Mouse (Mus musculus) hindbrain, embryonic 13.5 days (tissue): ENCODE data around the gene H2-T22. TPM values are rescaled to one million over a fixed set of nuclear protein-coding genes. Genes with fewer than 3 reads are reported as not detected.

ENCODE experiments used
- ATAC-seq: fragments of 200-750 bp; cut with Nextera tagmentation; 2 replicates; pipeline ENCODE4 v1.8.0; 2017; ENCODE audit warnings: moderate TSS enrichment; ENCODE audit not compliant: low FRiP score
- H3K27ac ChIP-seq: fragments of 300-500 bp; sonication (generic); 2 replicates; pipeline ENCODE4 v1.5.1; 2015; ENCODE audit warnings: inconsistent platforms, mild to moderate bottlenecking, moderate library complexity
- H3K27me3 ChIP-seq: fragments of 300-500 bp; sonication (generic); 2 replicates; pipeline ENCODE4 v1.6.1; 2015; ENCODE audit warnings: mild to moderate bottlenecking, inconsistent platforms
- H3K36me3 ChIP-seq: fragments of 300-500 bp; sonication (generic); 2 replicates; pipeline ENCODE4 v1.6.1; 2015; ENCODE audit warnings: mild to moderate bottlenecking, inconsistent platforms
- H3K4me1 ChIP-seq: fragments of 300-500 bp; sonication (generic); replicated peaks from 2 replicates; pipeline ENCODE4 v1.6.1; 2015; ENCODE audit warnings: inconsistent platforms
- H3K4me2 ChIP-seq: fragments of 300-500 bp; sonication (generic); 2 replicates; pipeline ENCODE4 v1.6.1; 2015; ENCODE audit warnings: inconsistent platforms, mild to moderate bottlenecking, moderate library complexity
- H3K4me3 ChIP-seq: fragments of 300-500 bp; sonication (generic); 2 replicates; pipeline ENCODE4 v1.5.1; 2015; ENCODE audit warnings: mild to moderate bottlenecking, inconsistent platforms
- H3K9ac ChIP-seq: fragments of 300-500 bp; sonication (generic); 2 replicates; pipeline ENCODE4 v1.6.1; 2015; ENCODE audit warnings: mild to moderate bottlenecking, inconsistent platforms
- H3K9me3 ChIP-seq: fragments of 300-500 bp; sonication (generic); 2 replicates; pipeline ENCODE4 v1.6.1; 2016; ENCODE audit warnings: inconsistent platforms
- WGBS: fragments of 180-500 bp; shearing (Covaris S2); methylation state at CpG from one replicate; pipeline ENCODE4 v1.1.7; 2015; 5-methylcytosine and 5-hydroxymethylcytosine counted together
- polyA plus RNA-seq: library from polyadenylated mRNA; unstranded; fragments of >200 nt; fragmentation: Nextera tagmentation; extraction: Ambion mirVana; gene quantifications from 2 replicates; pipeline ENCODE4 v1.2.1, GENCODE M21; 2015

Gene H2-T22
- polyA plus RNA-seq, 1 experiment from 2014 or later, result 7.0 TPM

DNA sequence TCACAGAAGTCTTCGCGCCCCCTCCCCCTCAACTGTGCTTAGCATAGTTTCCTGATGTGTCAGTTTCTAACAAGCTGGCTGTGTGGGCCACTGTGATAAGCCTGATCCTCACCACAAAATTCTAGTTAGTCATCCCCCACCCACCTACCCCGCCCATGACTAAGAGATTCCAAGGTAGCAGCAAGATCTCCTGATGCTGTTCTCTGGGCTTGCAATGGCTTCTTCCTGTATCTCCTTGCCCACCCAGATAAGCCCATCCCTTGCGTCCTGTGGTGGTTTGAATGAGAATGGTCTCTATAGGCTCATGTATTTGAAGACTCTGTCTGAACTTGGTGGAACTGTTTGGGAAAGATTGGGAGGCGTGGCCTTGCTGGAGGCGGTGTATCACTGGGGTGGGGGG lies 40.6 kb downstream of the H2-T22 start:
- WGBS, result 92% methylated on average over 6 of the region's 6 CpGs
- Histone ChIP-seq H3K4me3 (no peak overlapping the region), H3K4me2 (no peak overlapping the region), H3K27me3 (no peaks in the 10 kb centered on the region), H3K9ac (no peak overlapping the region), H3K27ac (no peak overlapping the region), H3K4me1 (peaks cover 10% of the 10 kb centered on the region; the same call in 1 of the 2 replicates), H3K36me3 (peaks cover 15% of the 10 kb centered on the region), H3K9me3 (no peaks in the 10 kb centered on the region)
- ATAC-seq, result no peak

DNA sequence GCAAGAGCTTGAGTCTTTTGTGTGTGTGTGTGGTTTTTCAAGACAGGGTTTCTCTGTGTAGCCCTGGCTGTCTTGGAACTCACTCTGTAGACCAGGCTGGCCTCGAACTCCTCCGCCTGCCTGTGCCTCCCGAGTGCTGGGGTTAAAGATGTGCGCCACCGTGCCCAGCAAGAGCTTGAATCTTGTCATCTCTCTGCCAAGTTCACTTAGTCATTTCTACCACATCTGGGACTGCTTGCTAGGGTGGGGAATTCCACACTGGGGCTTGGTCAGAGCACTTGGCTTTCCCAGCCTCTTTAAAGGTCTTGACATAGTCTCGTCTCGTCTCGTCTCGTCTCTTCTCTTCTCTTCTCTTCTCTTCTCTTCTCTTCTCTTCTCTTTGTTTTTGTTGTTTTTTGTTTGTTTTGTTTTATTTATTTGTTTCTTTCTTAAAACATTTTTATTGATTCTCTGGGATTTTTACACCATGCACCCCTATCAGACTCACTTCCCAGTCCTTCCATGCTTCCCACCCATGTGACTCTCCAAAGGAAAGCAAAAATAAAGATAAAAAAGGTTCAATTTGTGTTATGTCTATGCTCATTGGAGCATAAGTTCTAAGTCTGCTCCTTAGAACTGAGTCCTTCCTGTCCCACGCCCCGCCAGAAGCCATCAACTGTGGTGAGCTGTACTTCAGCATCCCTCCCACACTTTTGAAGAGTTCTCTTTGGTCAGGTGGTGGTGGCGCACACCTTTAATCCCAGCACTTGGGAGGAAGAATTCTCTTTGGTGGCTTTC lies 41.2 kb downstream of the H2-T22 start:
- Histone ChIP-seq H3K27me3 (no peaks in the 10 kb centered on the region), H3K4me2 (no peak overlapping the region), H3K9ac (no peak overlapping the region), H3K36me3 (peaks cover 8% of the 10 kb centered on the region), H3K4me3 (no peak overlapping the region), H3K4me1 (peaks cover 14% of the 10 kb centered on the region; the same call in 1 of the 2 replicates), H3K9me3 (no peaks in the 10 kb centered on the region), H3K27ac (no peak overlapping the region)
- ATAC-seq, result no peak
- 96% methylated on average over 12 of the region's 12 CpGs for WGBS

GRCm38 (mm10) chr17:36000349-36000748 lies 42.2 kb downstream of the H2-T22 start:
- 90% methylated on average over 4 of the region's 4 CpGs for WGBS
- no peaks in the 10 kb centered on the region for H3K36me3 ChIP-seq
- H3K27ac ChIP-seq, result no peak overlapping the region
- no peaks in the 10 kb centered on the region for H3K27me3 ChIP-seq
- no peak overlapping the region for H3K9ac ChIP-seq
- H3K4me3 ChIP-seq, result no peak overlapping the region
- no peak overlapping the region for H3K4me2 ChIP-seq
- H3K4me1 ChIP-seq, result peaks cover 23% of the 10 kb centered on the region
- H3K9me3 ChIP-seq, result no peaks in the 10 kb centered on the region
- ATAC-seq, result no peak

- Histone ChIP-seq H3K9ac (no peak overlapping the region), H3K27me3 (no peaks in the 10 kb centered on the region), H3K27ac (no peak overlapping the region), H3K4me3 (no peak overlapping the region), H3K4me1 (peaks cover 27% of the 10 kb centered on the region), H3K36me3 (no peaks in the 10 kb centered on the region), H3K9me3 (no peaks in the 10 kb centered on the region), H3K4me2 (no peak overlapping the region)
- 92% methylated on average over 7 of the region's 7 CpGs for WGBS
- no peak for ATAC-seq
These were observed 43.2 kb downstream of the H2-T22 start for GRCm38 (mm10) chr17:35999356-35999755.

DNA sequence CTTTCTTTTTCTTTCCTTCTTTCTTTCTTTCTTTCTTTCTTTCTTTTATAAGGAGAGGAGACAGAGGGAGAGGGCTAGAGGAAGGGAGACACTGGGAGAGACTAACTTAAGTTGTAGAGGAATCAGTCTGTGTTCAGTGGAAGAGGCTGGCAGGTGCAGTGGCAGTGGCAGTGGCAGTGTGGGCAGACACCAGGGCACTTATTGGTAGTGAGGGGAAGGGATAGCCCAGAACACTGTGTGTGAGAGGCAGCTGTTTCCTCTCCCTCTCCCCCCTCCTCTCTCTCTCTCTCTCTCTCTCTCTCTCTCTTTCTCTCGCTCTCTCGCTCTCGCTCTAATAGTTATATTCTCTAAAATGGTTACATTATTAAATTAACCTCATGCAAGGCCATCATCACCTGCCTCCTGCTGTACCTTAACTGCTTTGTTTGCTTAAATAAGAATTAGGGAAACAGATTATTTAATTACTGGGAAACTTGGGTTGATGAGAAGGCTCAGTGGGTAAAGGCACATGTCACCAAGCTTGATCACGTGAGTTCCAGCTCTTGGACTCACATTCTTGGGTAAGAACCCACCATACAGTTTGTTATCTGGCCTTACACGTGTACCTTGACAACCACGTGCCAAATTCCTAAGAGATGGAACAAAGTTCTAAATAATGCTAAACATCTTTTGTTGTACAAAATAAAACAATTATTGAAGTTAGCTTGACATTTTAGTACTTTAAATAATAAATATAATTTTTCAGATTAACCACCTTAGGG lies 43.8 kb downstream of the H2-T22 start:
- no peaks in the 10 kb centered on the region for H3K27me3 ChIP-seq
- no peak overlapping the region for H3K4me3 ChIP-seq
- H3K9ac ChIP-seq, result no peak overlapping the region
- H3K36me3 ChIP-seq, result no peaks in the 10 kb centered on the region
- no peak overlapping the region for H3K4me2 ChIP-seq
- WGBS, result 91% methylated on average over 6 of the region's 6 CpGs
- ATAC-seq, result no peak
- peaks cover 27% of the 10 kb centered on the region for H3K4me1 ChIP-seq
- no peaks in the 10 kb centered on the region for H3K9me3 ChIP-seq
- H3K27ac ChIP-seq, result no peak overlapping the region

GRCm38 (mm10) chr17:35997713-35998510 lies 44.6 kb downstream of the H2-T22 start:
- H3K9ac ChIP-seq, result no peak overlapping the region
- no peaks in the 10 kb centered on the region for H3K9me3 ChIP-seq
- no peaks in the 10 kb centered on the region for H3K27me3 ChIP-seq
- H3K27ac ChIP-seq, result no peak overlapping the region
- H3K4me1 ChIP-seq, result peaks cover 29% of the 10 kb centered on the region
- H3K36me3 ChIP-seq, result no peaks in the 10 kb centered on the region
- no peak for ATAC-seq
- H3K4me2 ChIP-seq, result no peak overlapping the region
- WGBS, result 64% methylated on average over 12 of the region's 12 CpGs
- no peak overlapping the region for H3K4me3 ChIP-seq

GRCm38 (mm10) chr17:35996949-35997348 lies 45.6 kb downstream of the H2-T22 start:
- peak; percentile 57 for ATAC-seq
- 1% methylated on average over 11 of the region's 11 CpGs for WGBS
- Histone ChIP-seq H3K9ac (no peak overlapping the region), H3K4me1 (peaks cover 29% of the 10 kb centered on the region), H3K36me3 (no peaks in the 10 kb centered on the region), H3K4me3 (no peak overlapping the region), H3K27me3 (no peaks in the 10 kb centered on the region), H3K27ac (no peak overlapping the region), H3K4me2 (no peak overlapping the region), H3K9me3 (no peaks in the 10 kb centered on the region)

GRCm38 (mm10) chr17:35994879-35995240 lies 47.7 kb downstream of the H2-T22 start:
- ATAC-seq, result no peak
- no peaks in the 10 kb centered on the region for H3K27me3 ChIP-seq
- 4% methylated on average over 14 of the region's 14 CpGs for WGBS
- peak overlapping the region; percentile 80 for H3K9ac ChIP-seq
- peak overlapping the region; percentile 73 for H3K27ac ChIP-seq
- H3K4me3 ChIP-seq, result peak overlapping the region; percentile 59
- peaks cover 29% of the 10 kb centered on the region for H3K4me1 ChIP-seq
- H3K4me2 ChIP-seq, result peak overlapping the region; percentile 66
- no peaks in the 10 kb centered on the region for H3K9me3 ChIP-seq
- H3K36me3 ChIP-seq, result peaks cover 1% of the 10 kb centered on the region

- Histone ChIP-seq H3K9me3 (no peaks in the 10 kb centered on the region), H3K4me1 (peaks cover 29% of the 10 kb centered on the region), H3K4me3 (peak overlapping the region; percentile 59), H3K9ac (peak overlapping the region; percentile 80), H3K27me3 (no peaks in the 10 kb centered on the region), H3K4me2 (peak overlapping the region; percentile 66), H3K36me3 (peaks cover 6% of the 10 kb centered on the region), H3K27ac (peak overlapping the region; percentile 73)
- 5% methylated on average over 31 of the region's 31 CpGs for WGBS
- ATAC-seq, result peak; percentile 75
These were observed 48.2 kb downstream of the H2-T22 start for GRCm38 (mm10) chr17:35994175-35994878.

DNA sequence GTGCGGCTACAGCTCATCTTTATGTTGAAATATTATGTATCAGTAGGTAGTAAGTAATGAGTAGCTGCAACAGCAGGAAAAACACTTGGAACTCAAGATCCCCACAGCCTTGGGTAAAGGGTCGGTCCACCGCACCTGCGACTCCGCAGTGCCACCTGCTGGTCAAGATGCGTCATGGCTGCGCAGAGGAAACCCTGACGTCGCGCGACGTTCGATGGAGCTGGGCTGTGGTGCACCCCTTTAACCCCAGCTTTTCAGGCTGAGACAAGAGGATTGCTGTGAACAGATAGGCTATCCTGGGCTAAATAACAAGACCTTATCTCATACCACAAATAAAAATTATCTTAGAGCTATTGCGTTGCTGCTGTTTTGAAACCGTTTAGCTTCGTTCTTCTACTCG lies 48.9 kb downstream of the H2-T22 start:
- Histone ChIP-seq H3K4me1 (peaks cover 29% of the 10 kb centered on the region), H3K9me3 (no peaks in the 10 kb centered on the region), H3K9ac (no peak overlapping the region), H3K27me3 (no peaks in the 10 kb centered on the region), H3K36me3 (peaks cover 13% of the 10 kb centered on the region), H3K27ac (peak overlapping the region; percentile 73; the same call in 1 of the 2 replicates), H3K4me3 (peak overlapping the region; percentile 59; the same call in 1 of the 2 replicates), H3K4me2 (peak overlapping the region; percentile 66)
- ATAC-seq, result peak; percentile 77
- WGBS, result 9% methylated on average over 17 of the region's 17 CpGs

DNA sequence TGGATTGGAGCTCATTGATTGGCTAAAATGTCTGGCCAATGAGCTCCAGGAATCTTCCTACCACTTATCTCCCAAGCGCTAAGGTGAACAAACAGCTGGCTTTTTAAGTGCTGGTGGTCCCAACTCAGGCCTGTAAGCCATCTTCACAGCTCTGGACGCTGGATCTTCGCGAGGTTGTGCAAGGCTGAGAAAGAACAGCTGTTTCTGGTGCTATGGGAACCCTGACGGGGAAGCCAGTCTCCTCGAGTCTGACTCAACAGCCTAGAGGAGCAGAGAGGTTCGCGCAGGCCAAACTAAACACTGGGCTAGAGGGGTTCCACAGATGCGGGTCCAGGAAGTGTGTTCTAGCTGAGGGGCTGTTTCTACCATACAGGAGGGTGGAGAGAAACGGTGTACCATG lies 50.8 kb downstream of the H2-T22 start:
- 56% methylated on average over 10 of the region's 10 CpGs for WGBS
- Histone ChIP-seq H3K4me2 (no peak overlapping the region), H3K4me1 (peaks cover 18% of the 10 kb centered on the region), H3K27me3 (no peaks in the 10 kb centered on the region), H3K9ac (no peak overlapping the region), H3K27ac (no peak overlapping the region), H3K4me3 (no peak overlapping the region), H3K9me3 (no peaks in the 10 kb centered on the region), H3K36me3 (peaks cover 32% of the 10 kb centered on the region)
- no peak for ATAC-seq
